Mouse (Mus musculus) CH12.LX (cell line): ENCODE measurements around the gene Rnf145. TPM values are rescaled to one million over a fixed set of nuclear protein-coding genes. Genes with fewer than 3 reads are reported as not detected.

Experiments
- DNase-seq: peaks from one replicate; pipeline ENCODE4 v3.0.0-alpha.2; 2013; ENCODE audit errors: extremely low read depth
- H3K27ac ChIP-seq: 2 replicates; pipeline ENCODE4 v1.5.1; 2012; ENCODE audit warnings: low read depth, mild to moderate bottlenecking, control low read depth, moderate library complexity; ENCODE audit not compliant: insufficient read depth
- H3K27me3 ChIP-seq: replicated peaks from 2 replicates; pipeline ENCODE3; 2012; ENCODE audit warnings: inconsistent platforms
- H3K36me3 ChIP-seq, 2 experiments: replicated peaks in 1 of 2; 2 replicates each; pipeline versions ENCODE3 to v1.6.1; 2012; ENCODE audit warnings: inconsistent platforms in 1 of 2, low read length in 1 of 2, mild to moderate bottlenecking in 1 of 2, mixed read lengths in 1 of 2, moderate library complexity in 1 of 2; ENCODE audit not compliant: control insufficient read depth in 1 of 2, insufficient read depth in 1 of 2
- H3K4me1 ChIP-seq, 2 experiments: 2 replicates each; pipeline ENCODE4 v1.6.1; 2012; ENCODE audit warnings: inconsistent platforms in 1 of 2, moderate library complexity in 1 of 2; ENCODE audit not compliant: insufficient read depth in 2 of 2, control insufficient read depth in 1 of 2
- H3K4me2 ChIP-seq: 2 replicates; pipeline ENCODE4 v1.6.1; 2012; ENCODE audit warnings: low read depth, mild to moderate bottlenecking, control low read depth; ENCODE audit not compliant: poor library complexity, insufficient read depth, severe bottlenecking
- H3K4me3 ChIP-seq, 3 experiments: fragments of 150-350 bp in 1 of 3; sonication (generic) in 1 of 3; replicated peaks in 1 of 3; 2 replicates each; pipeline versions ENCODE3 to v1.5.1; 2011 to 2012; ENCODE audit warnings: low read depth in 2 of 3, low read length in 2 of 3, mild to moderate bottlenecking in 2 of 3, moderate library complexity in 2 of 3, control low read depth in 1 of 3, improper control_type of control experiment in 1 of 3, inconsistent platforms in 1 of 3, mixed read lengths in 1 of 3; ENCODE audit not compliant: poor library complexity in 1 of 3
- H3K79me2 ChIP-seq: replicated peaks from 2 replicates; pipeline ENCODE4 v1.6.1; 2012; ENCODE audit warnings: mild to moderate bottlenecking, moderate library complexity; ENCODE audit not compliant: control insufficient read depth, poor library complexity, insufficient read depth, severe bottlenecking; ENCODE audit errors: extremely low read depth
- H3K9ac ChIP-seq: 2 replicates; pipeline ENCODE4 v1.6.1; 2012; ENCODE audit warnings: low read depth, mild to moderate bottlenecking, control low read depth, moderate library complexity; ENCODE audit not compliant: insufficient read depth
- H3K9me3 ChIP-seq: replicated peaks from 2 replicates; pipeline ENCODE3; 2012; ENCODE audit warnings: low read length, inconsistent platforms, mixed read lengths
- BHLHE40 ChIP-seq: IDR thresholded peaks from 2 replicates; pipeline ENCODE4 v1.6.1; 2011; ENCODE audit warnings: mild to moderate bottlenecking, low read depth, low read length, improper control_type of control experiment
- CTCF ChIP-seq, 2 experiments: IDR thresholded peaks in 1 of 2; conservative IDR thresholded peaks in 1 of 2; 2 replicates each; pipeline ENCODE4 v1.5.1; 2011 to 2012; ENCODE audit warnings: low read depth in 2 of 2, low read length in 2 of 2, improper control_type of control experiment in 1 of 2, inconsistent platforms in 1 of 2, mild to moderate bottlenecking in 1 of 2, moderate library complexity in 1 of 2
- ELF1 ChIP-seq: IDR thresholded peaks from 2 replicates; pipeline ENCODE4 v1.6.1; 2014; ENCODE audit warnings: low read depth, mild to moderate bottlenecking, inconsistent platforms, low read length, improper control_type of control experiment
- JUND ChIP-seq: conservative IDR thresholded peaks from 2 replicates; pipeline ENCODE4 v1.6.1; 2011; ENCODE audit warnings: low read depth, low read length, improper control_type of control experiment
- MAX ChIP-seq: IDR thresholded peaks from 2 replicates; pipeline ENCODE4 v1.6.1; 2011; ENCODE audit warnings: low read length, improper control_type of control experiment
- MAZ ChIP-seq: IDR thresholded peaks from 2 replicates; pipeline ENCODE4 v1.6.1; 2012; ENCODE audit warnings: low read depth, mild to moderate bottlenecking, inconsistent platforms, low read length, improper control_type of control experiment, moderate library complexity
- MYC ChIP-seq: IDR thresholded peaks from 2 replicates; pipeline ENCODE4 v1.6.1; 2011; ENCODE audit warnings: low read depth, mild to moderate bottlenecking, improper control_type of control experiment, low read length
- NELFE ChIP-seq: IDR thresholded peaks from 2 replicates; pipeline ENCODE4 v1.6.1; 2011; ENCODE audit warnings: low read depth, low read length, improper control_type of control experiment
- POLR2A ChIP-seq: IDR thresholded peaks from 2 replicates; pipeline ENCODE4 v1.6.1; 2011; ENCODE audit warnings: low read depth, mild to moderate bottlenecking, improper control_type of control experiment, low read length
- POLR2AphosphoS2 ChIP-seq: IDR thresholded peaks from 2 replicates; pipeline ENCODE4 v1.6.1; 2011; ENCODE audit warnings: low read depth, low read length, improper control_type of control experiment
- RAD21 ChIP-seq: IDR thresholded peaks from 2 replicates; pipeline ENCODE4 v1.6.1; 2011; ENCODE audit warnings: low read depth, mild to moderate bottlenecking, low read length, improper control_type of control experiment, moderate library complexity
- RCOR1 ChIP-seq: conservative IDR thresholded peaks from 2 replicates; pipeline ENCODE4 v1.6.1; 2012; ENCODE audit warnings: low read depth, mild to moderate bottlenecking, inconsistent platforms, low read length, improper control_type of control experiment
- SMC3 ChIP-seq: IDR thresholded peaks from 2 replicates; pipeline ENCODE4 v1.6.1; 2011; ENCODE audit warnings: low read depth, low read length, improper control_type of control experiment
- TBP ChIP-seq: conservative IDR thresholded peaks from 2 replicates; pipeline ENCODE4 v1.6.1; 2011; ENCODE audit warnings: low read depth, low read length, improper control_type of control experiment
- USF1 ChIP-seq: IDR thresholded peaks from 2 replicates; pipeline ENCODE4 v1.6.1; 2014; ENCODE audit warnings: low read depth, mild to moderate bottlenecking, inconsistent platforms, low read length, improper control_type of control experiment
- USF2 ChIP-seq: conservative IDR thresholded peaks from 2 replicates; pipeline ENCODE4 v1.6.1; 2011; ENCODE audit warnings: low read depth, low read length, improper control_type of control experiment
- ZC3H11A ChIP-seq: IDR thresholded peaks from 2 replicates; pipeline ENCODE4 v1.6.1; 2012; ENCODE audit warnings: low read depth, mild to moderate bottlenecking, inconsistent platforms, low read length, improper control_type of control experiment
- ZMIZ1 ChIP-seq: IDR thresholded peaks from 2 replicates; pipeline ENCODE4 v1.6.1; 2012; ENCODE audit warnings: low read depth, mild to moderate bottlenecking, inconsistent platforms, low read length, improper control_type of control experiment
- dilution Hi-C: fragments of 300-500 bp; cut with MboI; formaldehyde crosslinking; loops from 2 replicates; pipeline ENCODE4 v1.14.3; 2020; ENCODE audit warnings: low sequenced_read_pairs; ENCODE audit not compliant: extremely low pct_unique_long_range_greater_than_20kb, extremely low pct_ligation_motif_present
- in situ Hi-C: fragments of 300-500 bp; cut with MboI; formaldehyde crosslinking; loops from 3 replicates; pipeline ENCODE4 v1.14.3; 2019; ENCODE audit warnings: low sequenced_read_pairs, low pct_ligation_motif_present, low pct_unique_long_range_greater_than_20kb, mixed read lengths
- polyA plus RNA-seq: library from polyadenylated mRNA; unstranded; fragments of >175 nt; gene quantifications from 2 replicates; pipeline ENCODE4 v1.2.1, GENCODE M21; 2012; ENCODE audit warnings: low read depth; ENCODE audit not compliant: insufficient read length
- total RNA-seq, 2 experiments: library from RNA; depleted of rRNA; stranded (reverse); fragments of 300-350 nt in 1 of 2; fragments of >200 nt in 1 of 2; gene quantifications; 2 replicates each; pipeline ENCODE4 v1.2.3; 2012 to 2014

The Rnf145 gene
- total and polyA plus RNA-seq, 3 experiments, result 44.3 to 60.5 (median 44.5) TPM

- TF ChIP-seq POLR2AphosphoS2 (no peak), RCOR1 (no peak), ZC3H11A (no peak), MAX (no peak), ELF1 (no peak), TBP (peak; percentile 87)
Measured at GRCm38 (mm10) chr11:44581277-44581683, 62.5 kb downstream of the Rnf145 start (continued).

GRCm38 (mm10) chr11:44586047-44586696, 67.4 kb downstream of the Rnf145 start:
- TF ChIP-seq POLR2A (no peak), JUND (peak; percentile 44; the same call in 1 of the 2 replicates), MAZ (0 out of 2 replicates have a peak, but pooled peaks have one; percentile 25), CTCF (conservative IDR thresholded peaks at IDR 0.05 in 1 of 2, IDR thresholded peaks at IDR 0.05 in 1 of 2; ENCODE audit: low read depth in 2 of 2, low read length in 2 of 2) (peak; percentile 97 to 99), ZMIZ1 (no peak), ZC3H11A (peak; percentile 96), MYC (0 out of 2 replicates have a peak, but pooled peaks have one; percentile 46), SMC3 (peak; percentile 96)
- TF ChIP-seq, all 38 proteins: peak for 6
- dilution Hi-C loops, result no loop called here
- in situ Hi-C loops, result loop anchor here (25.0 kb wide), 2 partner anchors 1051 to 1301 kb away; no protein-coding TSS in a partner anchor
- Histone ChIP-seq H3K4me2 (no peak overlapping the region), H3K27me3 (no peaks in the 10 kb centered on the region), H3K27ac (no peak overlapping the region), H3K4me3 (no peak overlapping the region), H3K79me2 (no peaks in the 10 kb centered on the region), H3K36me3 (no peaks in the 10 kb centered on the region), H3K4me1 (peaks cover 0 to 6% of the 10 kb centered on the region in 2 experiments; a peak in 3 of 4 replicates), H3K9me3 (no peaks in the 10 kb centered on the region), H3K9ac (peak overlapping the region; percentile 41; the same call in 1 of the 2 replicates)
- DNase-seq, result peak; percentile 91

DNA sequence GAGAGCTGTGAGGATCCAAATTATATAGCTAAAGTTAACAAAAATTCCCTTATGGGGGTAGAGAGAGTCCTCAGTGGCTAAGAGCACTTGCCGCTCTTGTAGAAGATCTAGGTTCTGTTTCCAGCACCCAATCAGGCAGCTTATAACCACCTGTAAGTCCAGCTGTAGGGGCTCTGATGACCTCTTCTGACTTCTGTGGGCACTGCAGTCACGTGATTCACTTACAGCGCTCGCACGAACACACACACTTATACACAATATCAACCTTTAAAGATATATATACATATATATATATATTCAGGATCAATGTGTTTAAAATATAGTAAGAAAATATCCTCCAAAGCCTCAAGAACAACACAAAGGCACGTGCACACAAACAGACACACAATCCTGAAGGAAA, 74.3 kb downstream of the Rnf145 start:
- H3K27me3 ChIP-seq, result no peaks in the 10 kb centered on the region
- H3K4me3 ChIP-seq, result no peak overlapping the region
- H3K9ac ChIP-seq, result no peak overlapping the region
- dilution Hi-C loops (no loop called here), in situ Hi-C loops (loop anchor here (25.0 kb wide), 2 partner anchors 1044 to 1294 kb away; no protein-coding TSS in a partner anchor)
- H3K36me3 ChIP-seq, result no peaks in the 10 kb centered on the region
- TF ChIP-seq POLR2AphosphoS2, result no peak
- no peak for TF ChIP-seq NELFE
- TF ChIP-seq RCOR1, result no peak
- TF ChIP-seq RAD21, result peak; percentile 14
- peak; percentile 52 for TF ChIP-seq BHLHE40
- TF ChIP-seq USF1, result peak; percentile 48; the same call in 1 of the 2 replicates
- peak in 1 of 2 experiments; percentile 44; a peak in 1 of 4 replicates for TF ChIP-seq CTCF (conservative IDR thresholded peaks at IDR 0.05 in 1 of 2, IDR thresholded peaks at IDR 0.05 in 1 of 2; ENCODE audit: low read depth in 2 of 2, low read length in 2 of 2)
- TF ChIP-seq USF2, result peak; percentile 32; the same call in 1 of the 2 replicates
- 0 out of 4 replicates have a peak, but pooled peaks cover 2% of the 10 kb centered on the region in 2 experiments for H3K4me1 ChIP-seq
- DNase-seq, result no peak
- no peak overlapping the region for H3K27ac ChIP-seq
- no peak overlapping the region for H3K4me2 ChIP-seq
- H3K79me2 ChIP-seq, result no peaks in the 10 kb centered on the region
- H3K9me3 ChIP-seq, result no peaks in the 10 kb centered on the region
